Mouse (Mus musculus): Measurements from ENCODE around the gene Ncs1.
A peak's percentile ranks its signal among the peaks of the same experiment; 100 is the strongest.

Ncs1 gene

GRCm38 (mm10) chr2:31245491-31246141 lies at the start of gene Ncs1:
Ncs1 (plus strand) TSS chr2:31245823.
- peak; percentile 73 for DNase-seq

- DNase-seq, result no peak
Observed at GRCm38 (mm10) chr2:31198621-31199020, 47.0 kb upstream of the Ncs1 start.

- no peak for DNase-seq
Observed at GRCm38 (mm10) chr2:31200051-31200450, 45.6 kb upstream of the Ncs1 start.

- no peak for DNase-seq
Observed at GRCm38 (mm10) chr2:31201851-31202250, 43.8 kb upstream of the Ncs1 start.

GRCm38 (mm10) chr2:31202357-31202756 lies 43.3 kb upstream of the Ncs1 start:
- DNase-seq, result no peak

GRCm38 (mm10) chr2:31202956-31203355 lies 42.7 kb upstream of the Ncs1 start:
- no peak for DNase-seq

GRCm38 (mm10) chr2:31204677-31205076 lies 40.9 kb upstream of the Ncs1 start:
- DNase-seq, result no peak

- no peak for DNase-seq
Observed at GRCm38 (mm10) chr2:31206211-31206610, 39.4 kb upstream of the Ncs1 start.

GRCm38 (mm10) chr2:31206882-31207281 lies 38.7 kb upstream of the Ncs1 start:
- DNase-seq, result no peak

- no peak for DNase-seq
Observed at GRCm38 (mm10) chr2:31208544-31209142, 37.0 kb upstream of the Ncs1 start.

GRCm38 (mm10) chr2:31209525-31209924 lies 36.1 kb upstream of the Ncs1 start:
- peak; percentile 57 for DNase-seq

GRCm38 (mm10) chr2:31210144-31210847 lies 35.3 kb upstream of the Ncs1 start:
- DNase-seq, result no peak

GRCm38 (mm10) chr2:31211204-31211603 lies 34.4 kb upstream of the Ncs1 start:
- DNase-seq, result no peak

- no peak for DNase-seq
Observed at GRCm38 (mm10) chr2:31214211-31214796, 31.3 kb upstream of the Ncs1 start.

GRCm38 (mm10) chr2:31218611-31219010 lies 27.0 kb upstream of the Ncs1 start:
- DNase-seq, result no peak

GRCm38 (mm10) chr2:31219470-31219869 lies 26.2 kb upstream of the Ncs1 start:
- no peak for DNase-seq

GRCm38 (mm10) chr2:31220844-31221243 lies 24.8 kb upstream of the Ncs1 start:
- DNase-seq, result no peak

- no peak for DNase-seq
Observed at GRCm38 (mm10) chr2:31221582-31221981, 24.0 kb upstream of the Ncs1 start.

GRCm38 (mm10) chr2:31228768-31229311 lies 16.8 kb upstream of the Ncs1 start:
- DNase-seq, result no peak

- DNase-seq, result peak; percentile 42
Observed at GRCm38 (mm10) chr2:31239203-31239696, 6.4 kb upstream of the Ncs1 start.

GRCm38 (mm10) chr2:31239833-31240232 lies 5.8 kb upstream of the Ncs1 start:
- DNase-seq, result no peak

- DNase-seq, result no peak
Observed at GRCm38 (mm10) chr2:31241639-31242038, 4.0 kb upstream of the Ncs1 start.

- DNase-seq, result no peak
Observed at GRCm38 (mm10) chr2:31244216-31244615, 1.4 kb upstream of the Ncs1 start.

All from thymus, postnatal 4 days (tissue).